ENCODE assay signal across 22 mouse cellular contexts in the genomic region with DNA sequence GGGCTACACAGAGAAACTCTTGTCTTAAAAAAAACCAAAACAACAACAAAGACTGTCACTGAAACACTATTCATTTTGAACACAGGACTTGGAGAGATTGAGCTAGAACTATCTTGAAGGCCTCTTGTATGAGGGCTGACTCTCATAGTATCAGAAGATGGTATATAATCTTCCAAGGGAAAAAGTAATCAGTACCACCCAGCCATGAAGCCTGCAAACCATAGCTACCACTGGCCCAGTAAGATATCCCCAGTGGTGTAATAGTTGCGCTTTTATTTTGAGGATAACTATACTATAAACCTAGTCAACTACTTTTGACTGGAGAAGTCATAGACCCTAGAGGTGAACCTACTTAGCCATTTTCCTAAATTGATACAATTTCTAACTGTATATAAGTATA. TPM values are rescaled to one million over a fixed set of nuclear protein-coding genes. Genes with fewer than 3 reads are reported as not detected.
DNase-seq lines count a peak whose midpoint lies in the region; ATAC-seq and TF ChIP-seq lines count a peak whose summit lies in the region.
"Had no signal": no experiment of that assay in that cellular context is flagged by ENCODE, and none has a peak within 500 bp of the region (broad histone marks: within the 10 kb centered on the region; RNA-seq: fewer than 3 reads in every experiment).

No protein-coding gene starts in this region.

- peaks cover 11% of the 10 kb centered on the region for H3K36me3 ChIP-seq in heart, postnatal 0 days (replicated peaks; ENCODE audit: control insufficient read depth, insufficient read depth, low read length)
- peaks cover 22% of the 10 kb centered on the region for H3K36me3 ChIP-seq in liver, embryonic 12.5 days
- peaks cover 7% of the 10 kb centered on the region for H3K36me3 ChIP-seq in liver, postnatal 0 days (replicated peaks; ENCODE audit: insufficient read depth, low read length)
- H3K36me3 ChIP-seq in stomach, postnatal 0 days (ENCODE audit: control insufficient read depth, insufficient read depth, low read length) = no peaks in the 10 kb centered on the region

- 100% methylated on average over 1 of the region's 1 CpGs for WGBS in heart, postnatal 0 days
- WGBS in liver, embryonic 12.5 days (ENCODE audit: insufficient replicate concordance) = 66% methylated on average over 1 of the region's 1 CpGs
- 89% methylated on average over 1 of the region's 1 CpGs for WGBS in liver, postnatal 0 days (ENCODE audit: insufficient replicate concordance)
- 97% methylated on average over 1 of the region's 1 CpGs for WGBS in stomach, postnatal 0 days

- no peaks in the 10 kb centered on the region for H3K9me3 ChIP-seq in heart, postnatal 0 days (replicated peaks; ENCODE audit: control insufficient read depth, low read length)
- H3K9me3 ChIP-seq in liver, embryonic 12.5 days (replicated peaks) = no peaks in the 10 kb centered on the region
- H3K9me3 ChIP-seq in liver, postnatal 0 days (ENCODE audit: low read length) = no peaks in the 10 kb centered on the region
- H3K9me3 ChIP-seq in stomach, postnatal 0 days (ENCODE audit: control insufficient read depth, low read length) = no peaks in the 10 kb centered on the region
- H3K9me3 ChIP-seq: embryonic facial prominence, embryonic 12.5 days; embryonic facial prominence, embryonic 15.5 days had no signal

- H3K4me3 ChIP-seq in gastrocnemius, adult 2 months = no peak overlapping the region
- H3K4me3 ChIP-seq in heart, postnatal 0 days (ENCODE audit: low read depth, low read length) = no peak overlapping the region
- no peak overlapping the region for H3K4me3 ChIP-seq in liver, embryonic 12.5 days
- H3K4me3 ChIP-seq in liver, postnatal 0 days (ENCODE audit: low read depth, low read length) = no peak overlapping the region
- no peak overlapping the region for H3K4me3 ChIP-seq in stomach, postnatal 0 days (ENCODE audit: low read depth, low read length)
- H3K4me3 ChIP-seq: embryonic facial prominence, embryonic 12.5 days; embryonic facial prominence, embryonic 15.5 days had no signal

- no peak for DNase-seq in gastrocnemius, adult 2 months
- DNase-seq in gastrocnemius, postnatal 14 days = no peak
- no peak for DNase-seq in heart, postnatal 0 days (ENCODE audit: low spot score)
- DNase-seq in heart, adult 9 months (ENCODE audit: low spot score in 2 of 2) = no peak
- no peak for DNase-seq in liver, postnatal 0 days
- no peak for DNase-seq in stomach, postnatal 0 days (ENCODE audit: low spot score)
- no peak for DNase-seq in thymus, postnatal 10 days (ENCODE audit: low spot score in 2 of 2)
- DNase-seq: cerebellum, adult 11 months; cerebellum, adult 2 months; cerebellum, adult 9-11 months; cerebellum, postnatal 25 days; forebrain, postnatal 0 days; gastrocnemius, postnatal 36 days; heart, postnatal 14 days; heart, postnatal 4 days had no signal

- TF ChIP-seq CTCF in gastrocnemius, adult 2 months (IDR thresholded peaks at IDR 0.05) = no peak
- TF ChIP-seq CTCF in heart, postnatal 0 days (IDR thresholded peaks at IDR 0.05; ENCODE audit: low read depth) = no peak
- TF ChIP-seq CTCF in liver, postnatal 0 days (IDR thresholded peaks at IDR 0.05; ENCODE audit: low read depth) = no peak
- no peak for TF ChIP-seq CTCF in stomach, postnatal 0 days (IDR thresholded peaks at IDR 0.05; ENCODE audit: low read depth)

- peak overlapping the region; percentile 12; the same call in 1 of the 2 replicates for H3K27ac ChIP-seq in gastrocnemius, adult 2 months
- peak overlapping the region; percentile 62 for H3K27ac ChIP-seq in heart, postnatal 0 days (ENCODE audit: low read depth)
- H3K27ac ChIP-seq in liver, embryonic 12.5 days = no peak overlapping the region
- no peak overlapping the region; the same call in 1 of the 2 replicates for H3K27ac ChIP-seq in liver, postnatal 0 days (ENCODE audit: low read depth)
- H3K27ac ChIP-seq in stomach, postnatal 0 days (replicated peaks) = 0 out of 2 replicates have a peak overlapping the region, but pooled peaks have one; percentile 14
- H3K27ac ChIP-seq: embryonic facial prominence, embryonic 12.5 days; embryonic facial prominence, embryonic 15.5 days; hindbrain, embryonic 14.5 days; hindbrain, postnatal 0 days had no signal

- TF ChIP-seq EP300 in heart, postnatal 0 days (IDR thresholded peaks at IDR 0.05; ENCODE audit: low read depth) = no peak
- TF ChIP-seq EP300 in liver, postnatal 0 days (IDR thresholded peaks at IDR 0.05; ENCODE audit: low read depth) = no peak
- no peak for TF ChIP-seq EP300 in stomach, postnatal 0 days (optimal IDR thresholded peaks at IDR 0.05)

- no peak overlapping the region for H3K4me2 ChIP-seq in heart, postnatal 0 days (ENCODE audit: low read depth, low read length)
- H3K4me2 ChIP-seq in liver, embryonic 12.5 days = no peak overlapping the region
- H3K4me2 ChIP-seq in liver, postnatal 0 days (ENCODE audit: low read depth, low read length) = no peak overlapping the region
- no peak overlapping the region for H3K4me2 ChIP-seq in stomach, postnatal 0 days (replicated peaks; ENCODE audit: low read depth)
- H3K4me2 ChIP-seq: embryonic facial prominence, embryonic 12.5 days; embryonic facial prominence, embryonic 15.5 days; hindbrain, embryonic 14.5 days had no signal

- no peaks in the 10 kb centered on the region for H3K27me3 ChIP-seq in heart, postnatal 0 days (ENCODE audit: control insufficient read depth, insufficient read depth, low read length)
- H3K27me3 ChIP-seq in liver, embryonic 12.5 days (replicated peaks) = no peaks in the 10 kb centered on the region
- H3K27me3 ChIP-seq in liver, postnatal 0 days (ENCODE audit: insufficient read depth, low read length) = no peaks in the 10 kb centered on the region
- H3K27me3 ChIP-seq in stomach, postnatal 0 days (ENCODE audit: control insufficient read depth, insufficient read depth, low read length) = no peaks in the 10 kb centered on the region
- H3K27me3 ChIP-seq: embryonic facial prominence, embryonic 12.5 days; embryonic facial prominence, embryonic 15.5 days had no signal

- no peak for ATAC-seq in heart, postnatal 0 days (ENCODE audit: insufficient read depth, low read depth)
- ATAC-seq in liver, embryonic 12.5 days = peak; percentile 67
- ATAC-seq in liver, postnatal 0 days = no peak
- ATAC-seq in stomach, postnatal 0 days (ENCODE audit: low FRiP score, low TSS enrichment) = no peak
- ATAC-seq: forebrain, embryonic 14.5 days; forebrain, postnatal 0 days; hindbrain, postnatal 0 days; inflammation-experienced regulatory T-cells, adult 6 months had no signal

- H3K4me1 ChIP-seq in heart, postnatal 0 days (ENCODE audit: control insufficient read depth, insufficient read depth) = no peaks in the 10 kb centered on the region
- peaks cover 14% of the 10 kb centered on the region for H3K4me1 ChIP-seq in liver, embryonic 12.5 days
- H3K4me1 ChIP-seq in liver, postnatal 0 days (ENCODE audit: insufficient read depth) = 0 out of 2 replicates have a peak, but pooled peaks cover 3% of the 10 kb centered on the region
- H3K4me1 ChIP-seq in stomach, postnatal 0 days (replicated peaks; ENCODE audit: control insufficient read depth, insufficient read depth) = no peaks in the 10 kb centered on the region
- H3K4me1 ChIP-seq: embryonic facial prominence, embryonic 12.5 days; embryonic facial prominence, embryonic 15.5 days had no signal

- H3K9ac ChIP-seq in heart, postnatal 0 days (replicated peaks; ENCODE audit: low read depth, low read length) = no peak overlapping the region
- no peak overlapping the region for H3K9ac ChIP-seq in liver, embryonic 12.5 days
- no peak overlapping the region for H3K9ac ChIP-seq in liver, postnatal 0 days (replicated peaks)
- H3K9ac ChIP-seq in stomach, postnatal 0 days (ENCODE audit: low read length) = no peak overlapping the region
- H3K9ac ChIP-seq: embryonic facial prominence, embryonic 12.5 days; embryonic facial prominence, embryonic 15.5 days; forebrain, postnatal 0 days; hindbrain, embryonic 14.5 days had no signal

- intact Hi-C loops in gastrocnemius, adult 2 months (cut with DNase I) = no loop called here
- intact Hi-C loops in gastrocnemius, postnatal 14 days (cut with DNase I; ENCODE audit: low total_unique reads) = no loop called here

RNA-seq across cellular contexts. Expression of gene Herc2, which starts 16.6 kb away (rescaled TPM):
- total RNA-seq in gastrocnemius, adult 2 months (2021) = 10 to 100 TPM; 44.5 to 63.8 TPM
- total RNA-seq in gastrocnemius, postnatal 14 days (2021) = 10 to 100 TPM; 26.8 to 29.0 TPM
- 21.6 and 37.1 TPM in 2 replicates for total RNA-seq in heart, postnatal 0 days (2014; rRNA removed; ENCODE audit: low replicate concordance)
- 11.0 and 13.0 TPM in 2 replicates for polyA plus RNA-seq in heart, postnatal 0 days (2015; fragmentation: Nextera tagmentation; extraction: Ambion mirVana)
- polyA plus RNA-seq in liver, embryonic 12.5 days (2016; fragmentation: Nextera tagmentation; extraction: Ambion mirVana) = 16.8 and 21.4 TPM in 2 replicates
- polyA plus RNA-seq in liver, postnatal 0 days (2015; fragmentation: Nextera tagmentation; extraction: Ambion mirVana) = 7.1 and 8.8 TPM in 2 replicates
- polyA plus RNA-seq in stomach, postnatal 0 days (2015; fragmentation: Nextera tagmentation; extraction: Ambion mirVana) = 10.9 and 11.9 TPM in 2 replicates

RNA-seq across cellular contexts. Expression of gene Nipa1, which starts 46.9 kb away (rescaled TPM):
- total RNA-seq in gastrocnemius, adult 2 months (2021) = 1 to 10 TPM; 2.5 to 3.5 TPM
- total RNA-seq in gastrocnemius, postnatal 14 days (2021) = 1 to 10 TPM; 2.4 to 3.2 TPM
- 1.5 and 2.5 TPM in 2 replicates for total RNA-seq in heart, postnatal 0 days (2014; rRNA removed; ENCODE audit: low replicate concordance)
- polyA plus RNA-seq in heart, postnatal 0 days (2015; fragmentation: Nextera tagmentation; extraction: Ambion mirVana) = 3.0 and 3.1 TPM in 2 replicates
- polyA plus RNA-seq in liver, embryonic 12.5 days (2016; fragmentation: Nextera tagmentation; extraction: Ambion mirVana) = 17.7 and 20.6 TPM in 2 replicates
- 3.8 and 4.5 TPM in 2 replicates for polyA plus RNA-seq in liver, postnatal 0 days (2015; fragmentation: Nextera tagmentation; extraction: Ambion mirVana)
- 6.3 and 6.4 TPM in 2 replicates for polyA plus RNA-seq in stomach, postnatal 0 days (2015; fragmentation: Nextera tagmentation; extraction: Ambion mirVana)

Comparison
In these comparisons a context has a peak if more than half of its experiments do, and no peak if none do; other contexts are left out.
1. H3K27ac ChIP-seq: peak in gastrocnemius, adult 2 months (single experiment), heart, postnatal 0 days (single experiment) and stomach, postnatal 0 days (single experiment); none in liver, embryonic 12.5 days (single experiment) and liver, postnatal 0 days (single experiment).